Mouse (Mus musculus): ENCODE data around the gene Hmx3.

DNA sequence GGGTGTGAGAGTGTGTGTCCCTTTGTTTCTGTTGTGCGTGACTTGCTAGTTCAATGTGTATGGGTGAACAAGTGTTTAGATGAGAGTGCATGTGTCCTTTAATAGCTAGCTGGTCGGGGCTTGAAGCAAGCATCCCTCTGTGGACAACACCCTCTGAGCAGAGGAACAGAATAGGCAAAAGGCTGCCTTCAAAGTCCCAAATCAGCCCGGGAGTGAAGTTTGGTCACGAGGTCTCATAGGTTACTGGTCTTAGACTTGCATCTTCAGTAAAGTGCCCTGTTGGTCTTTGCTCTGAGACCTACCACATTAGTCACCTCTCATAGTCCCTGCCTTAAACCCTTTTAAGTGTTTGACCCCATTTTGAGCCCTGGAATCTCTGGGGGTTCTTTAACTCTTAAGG lies 8.8 kb downstream of the Hmx3 start:
- no peak for TF ChIP-seq CTCF (conservative IDR thresholded peaks at IDR 0.05; ENCODE audit: insufficient read depth, insufficient read length, low read depth, low read length)
- TF ChIP-seq POLR2A (IDR thresholded peaks at IDR 0.05; ENCODE audit: low read depth, low read length): no peak

All from kidney, adult 2 months (tissue).